Mouse (Mus musculus) forebrain, embryonic 12.5 days (tissue): ENCODE data around the gene P2rx6. TPM values are rescaled to one million over a fixed set of nuclear protein-coding genes. Genes with fewer than 3 reads are reported as not detected.

Experiments
- ATAC-seq: fragments of 200-750 bp; cut with Nextera tagmentation; 2 replicates; pipeline ENCODE4 v1.8.0; 2017; ENCODE audit warnings: moderate TSS enrichment; ENCODE audit not compliant: low FRiP score
- H3K27ac ChIP-seq: fragments of 300-500 bp; sonication (generic); 2 replicates; pipeline ENCODE4 v1.5.1; 2016; ENCODE audit warnings: mild to moderate bottlenecking
- H3K27me3 ChIP-seq: fragments of 300-500 bp; sonication (generic); 2 replicates; pipeline ENCODE4 v1.6.1; 2016; ENCODE audit warnings: mild to moderate bottlenecking
- H3K36me3 ChIP-seq: fragments of 300-500 bp; sonication (generic); replicated peaks from 2 replicates; pipeline ENCODE4 v1.6.1; 2016; ENCODE audit warnings: mild to moderate bottlenecking
- H3K4me1 ChIP-seq: fragments of 300-500 bp; sonication (generic); 2 replicates; pipeline ENCODE4 v1.6.1; 2016
- H3K4me2 ChIP-seq: fragments of 300-500 bp; sonication (generic); 2 replicates; pipeline ENCODE4 v1.6.1; 2016; ENCODE audit warnings: mild to moderate bottlenecking, moderate library complexity
- H3K4me3 ChIP-seq: fragments of 300-500 bp; sonication (generic); replicated peaks from 2 replicates; pipeline ENCODE4 v1.5.1; 2016; ENCODE audit warnings: mild to moderate bottlenecking
- H3K9ac ChIP-seq: fragments of 300-500 bp; sonication (generic); 2 replicates; pipeline ENCODE4 v1.6.1; 2016; ENCODE audit warnings: mild to moderate bottlenecking
- H3K9me3 ChIP-seq: fragments of 300-500 bp; sonication (generic); 2 replicates; pipeline ENCODE4 v1.6.1; 2016
- WGBS: fragments of 180-500 bp; shearing (Covaris S2); methylation state at CpG from one replicate; pipeline ENCODE4 v1.1.7; 2016; 5-methylcytosine and 5-hydroxymethylcytosine counted together
- polyA plus RNA-seq: library from polyadenylated mRNA; unstranded; fragments of >200 nt; fragmentation: Nextera tagmentation; extraction: Ambion mirVana; gene quantifications from 2 replicates; pipeline ENCODE4 v1.2.1, GENCODE M21; 2016

Gene P2rx6
- polyA plus RNA-seq = 0.42 and 0.59 TPM in 2 replicates

DNA sequence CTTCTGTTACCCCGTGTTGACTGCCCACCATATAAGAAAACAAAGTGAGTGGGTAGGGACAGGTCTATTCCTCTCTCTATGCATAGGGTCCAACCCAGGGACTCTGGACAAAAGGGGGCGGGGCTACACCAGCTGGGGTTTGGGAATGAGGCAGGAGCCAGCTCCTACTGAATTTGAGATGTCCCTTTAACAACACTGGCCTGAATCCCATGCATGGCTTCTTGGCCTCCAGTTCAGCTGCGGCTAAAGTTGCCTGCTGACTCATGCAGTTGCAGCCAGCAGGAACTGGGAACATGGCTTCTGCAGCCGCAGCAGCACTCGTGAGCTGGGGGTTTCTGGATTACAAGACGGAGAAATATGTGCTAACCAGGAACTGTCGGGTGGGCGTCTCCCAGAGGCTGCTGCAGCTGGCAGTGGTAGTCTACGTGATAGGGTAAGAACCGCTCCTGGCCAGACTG is at the start of gene P2rx6:
Gene P2rx6 (plus strand): TSS at position 135 of the 458 bp plus-strand sequence.
- 2% methylated on average over 10 of the region's 10 CpGs for WGBS
- H3K4me2 ChIP-seq = peak within 1 kb of the TSS; percentile 52
- H3K4me3 ChIP-seq = peak within 1 kb of the TSS; percentile 28
- H3K9me3 ChIP-seq = no peaks in the 10 kb centered on the region
- H3K27me3 ChIP-seq = peaks cover 48% of the 10 kb centered on the region
- ATAC-seq = peak; percentile 61
- H3K9ac ChIP-seq = peak within 1 kb of the TSS; percentile 21; the same call in 1 of the 2 replicates
- H3K4me1 ChIP-seq = peaks cover 43% of the 10 kb centered on the region
- no peaks in the 10 kb centered on the region for H3K36me3 ChIP-seq
- peak within 1 kb of the TSS; percentile 62 for H3K27ac ChIP-seq

DNA sequence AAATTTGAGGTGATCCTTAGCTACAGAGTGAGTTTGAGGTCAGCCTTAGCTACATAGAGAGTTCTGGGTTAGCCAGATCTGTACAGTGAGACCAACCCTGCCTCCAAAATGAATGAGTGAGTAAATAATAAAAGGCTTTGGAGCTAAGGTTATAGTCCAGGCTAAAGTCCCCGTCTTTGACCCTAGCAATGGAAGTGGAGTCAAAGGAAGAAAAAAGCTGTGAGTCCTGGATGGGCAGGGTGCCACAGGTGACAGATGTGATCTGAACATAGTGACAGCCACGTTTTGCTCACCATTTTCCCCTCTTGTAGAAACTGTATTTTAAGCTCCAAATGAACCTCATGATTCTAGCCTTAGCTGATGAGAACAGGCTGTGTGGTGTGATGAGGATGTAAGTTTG is 42.8 kb upstream of the P2rx6 start:
- H3K4me3 ChIP-seq = no peak overlapping the region
- ATAC-seq = no peak
- no peaks in the 10 kb centered on the region for H3K4me1 ChIP-seq
- 84% methylated on average over 2 of the region's 2 CpGs for WGBS
- H3K36me3 ChIP-seq = peaks cover 97% of the 10 kb centered on the region
- no peaks in the 10 kb centered on the region for H3K27me3 ChIP-seq
- no peak overlapping the region for H3K9ac ChIP-seq
- no peak overlapping the region for H3K27ac ChIP-seq
- H3K4me2 ChIP-seq = no peak overlapping the region
- H3K9me3 ChIP-seq = no peaks in the 10 kb centered on the region

DNA sequence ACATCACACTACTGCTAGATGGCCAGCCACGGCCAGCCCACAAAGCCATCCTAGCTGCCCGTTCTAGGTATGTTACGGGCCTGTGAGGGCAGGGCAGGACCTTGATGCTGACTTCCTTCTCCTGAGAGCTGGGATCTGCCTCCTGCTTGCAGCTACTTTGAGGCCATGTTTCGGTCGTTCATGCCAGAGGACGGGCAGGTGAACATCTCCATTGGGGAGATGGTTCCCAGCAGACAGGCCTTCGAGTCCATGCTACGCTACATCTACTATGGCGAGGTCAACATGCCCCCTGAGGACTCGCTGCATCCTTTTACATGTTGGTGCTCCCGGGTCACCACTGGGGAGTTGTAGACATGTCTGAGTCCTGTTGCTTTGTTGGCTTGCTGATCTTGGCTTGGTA is 37.5 kb upstream of the P2rx6 start:
- no peaks in the 10 kb centered on the region for H3K4me1 ChIP-seq
- H3K36me3 ChIP-seq = peaks cover 97% of the 10 kb centered on the region
- H3K4me2 ChIP-seq = no peak overlapping the region
- 93% methylated on average over 11 of the region's 11 CpGs for WGBS
- H3K9me3 ChIP-seq = no peaks in the 10 kb centered on the region
- ATAC-seq = no peak
- no peak overlapping the region for H3K9ac ChIP-seq
- no peaks in the 10 kb centered on the region for H3K27me3 ChIP-seq
- H3K4me3 ChIP-seq = no peak overlapping the region
- no peak overlapping the region for H3K27ac ChIP-seq

DNA sequence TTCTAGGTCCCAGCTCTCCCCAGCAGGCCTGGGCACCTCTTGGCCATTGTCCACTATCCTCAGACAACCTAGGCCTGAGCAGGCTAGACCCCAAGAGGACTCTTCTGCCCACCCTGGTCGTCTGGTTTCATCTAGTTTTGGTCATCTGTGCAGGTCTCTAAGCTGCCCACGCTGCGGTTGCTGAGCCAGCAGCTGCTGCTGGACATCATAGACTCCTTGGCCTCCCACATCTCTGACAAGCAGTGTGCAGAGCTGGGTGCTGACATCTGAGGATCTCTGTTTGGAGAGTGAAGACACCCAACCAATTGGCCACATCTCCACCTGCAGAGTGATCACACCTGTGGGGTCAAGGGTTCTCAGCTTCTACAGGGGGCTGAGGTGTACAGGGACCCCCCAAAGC is 36.2 kb upstream of the P2rx6 start:
- WGBS = 86% methylated on average over 3 of the region's 3 CpGs
- peaks cover 10% of the 10 kb centered on the region for H3K4me1 ChIP-seq
- no peak overlapping the region for H3K4me2 ChIP-seq
- H3K9me3 ChIP-seq = no peaks in the 10 kb centered on the region
- no peak overlapping the region for H3K4me3 ChIP-seq
- no peak overlapping the region for H3K27ac ChIP-seq
- ATAC-seq = no peak
- H3K9ac ChIP-seq = no peak overlapping the region
- H3K36me3 ChIP-seq = peaks cover 83% of the 10 kb centered on the region
- no peaks in the 10 kb centered on the region for H3K27me3 ChIP-seq

DNA sequence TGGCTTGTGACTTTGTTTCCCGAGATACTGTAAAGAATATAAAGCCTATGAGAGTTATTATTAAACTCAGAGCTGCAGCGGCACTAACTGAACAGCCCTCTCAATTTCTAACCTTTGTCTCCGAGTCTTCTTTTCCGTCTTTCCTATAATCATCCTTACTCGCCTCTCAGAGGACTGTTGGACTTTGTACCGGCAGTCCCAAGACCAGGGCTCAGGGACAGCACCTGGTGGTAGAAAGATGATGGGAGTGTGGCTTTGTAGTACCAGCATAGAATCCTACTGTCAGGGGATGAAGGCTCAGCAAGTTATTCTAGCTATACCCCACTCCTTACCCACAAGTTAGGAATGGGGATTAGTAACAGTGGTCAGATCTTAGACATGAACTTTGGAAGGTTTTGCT is 35.5 kb upstream of the P2rx6 start:
- Histone ChIP-seq H3K27ac (no peak overlapping the region), H3K36me3 (peaks cover 76% of the 10 kb centered on the region), H3K9me3 (no peaks in the 10 kb centered on the region), H3K9ac (no peak overlapping the region), H3K4me3 (no peak overlapping the region), H3K4me2 (no peak overlapping the region), H3K27me3 (no peaks in the 10 kb centered on the region), H3K4me1 (peaks cover 10% of the 10 kb centered on the region)
- WGBS = 91% methylated on average over 6 of the region's 6 CpGs
- ATAC-seq = no peak

DNA sequence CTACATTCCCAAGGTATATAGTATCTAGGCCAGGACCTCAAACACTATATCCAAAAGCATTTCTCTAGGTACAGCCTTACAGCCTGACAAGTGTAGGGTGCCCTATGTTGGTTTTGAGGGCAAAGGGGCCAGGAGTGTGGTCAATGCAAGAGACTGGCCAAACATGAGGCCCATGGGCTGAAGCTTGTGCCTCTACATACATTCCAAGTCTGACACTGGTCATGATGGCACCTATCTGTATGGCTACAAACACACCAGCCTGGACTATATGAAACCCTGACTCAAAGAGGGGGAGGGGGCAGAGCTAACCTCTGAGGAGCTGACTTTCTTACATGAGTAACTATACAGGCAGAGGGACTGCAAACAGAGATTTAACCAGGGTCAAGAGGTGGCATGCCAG is 34.1 kb upstream of the P2rx6 start:
- H3K4me3 ChIP-seq = no peak overlapping the region
- peaks cover 62% of the 10 kb centered on the region for H3K36me3 ChIP-seq
- H3K4me2 ChIP-seq = no peak overlapping the region

DNA sequence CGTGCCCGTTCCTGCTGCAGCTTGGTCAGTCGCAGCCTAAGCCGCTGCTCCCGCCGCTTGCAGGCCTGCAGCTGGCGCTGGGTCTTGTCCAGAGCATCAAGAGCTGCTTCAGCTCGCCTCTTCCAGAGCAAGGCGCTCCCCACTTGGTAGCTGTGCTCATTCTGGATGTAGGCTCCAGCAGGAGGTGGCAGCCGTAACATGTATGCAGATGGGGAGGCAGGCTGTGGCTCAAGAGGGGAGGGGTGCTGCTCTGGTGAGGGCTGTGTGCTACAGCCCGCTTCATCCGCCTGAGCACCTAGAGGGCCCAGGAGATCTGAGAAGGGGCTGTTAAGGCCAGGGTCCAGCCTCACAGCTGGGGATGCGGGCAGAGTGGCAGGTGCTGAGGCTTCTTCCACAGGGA is 33.4 kb upstream of the P2rx6 start:
- H3K27ac ChIP-seq = no peak overlapping the region
- H3K4me2 ChIP-seq = no peak overlapping the region
- ATAC-seq = no peak
- no peak overlapping the region for H3K9ac ChIP-seq
- 84% methylated on average over 13 of the region's 13 CpGs for WGBS
- H3K9me3 ChIP-seq = no peaks in the 10 kb centered on the region
- H3K4me3 ChIP-seq = no peak overlapping the region
- no peaks in the 10 kb centered on the region for H3K27me3 ChIP-seq
- H3K4me1 ChIP-seq = peaks cover 19% of the 10 kb centered on the region
- peaks cover 55% of the 10 kb centered on the region for H3K36me3 ChIP-seq

More for the DNA sequence above, 34.1 kb upstream of the P2rx6 start:
- ATAC-seq = no peak
- H3K4me1 ChIP-seq = peaks cover 19% of the 10 kb centered on the region
- H3K27ac ChIP-seq = no peak overlapping the region
- H3K9ac ChIP-seq = no peak overlapping the region
- no peaks in the 10 kb centered on the region for H3K27me3 ChIP-seq
- H3K9me3 ChIP-seq = no peaks in the 10 kb centered on the region

DNA sequence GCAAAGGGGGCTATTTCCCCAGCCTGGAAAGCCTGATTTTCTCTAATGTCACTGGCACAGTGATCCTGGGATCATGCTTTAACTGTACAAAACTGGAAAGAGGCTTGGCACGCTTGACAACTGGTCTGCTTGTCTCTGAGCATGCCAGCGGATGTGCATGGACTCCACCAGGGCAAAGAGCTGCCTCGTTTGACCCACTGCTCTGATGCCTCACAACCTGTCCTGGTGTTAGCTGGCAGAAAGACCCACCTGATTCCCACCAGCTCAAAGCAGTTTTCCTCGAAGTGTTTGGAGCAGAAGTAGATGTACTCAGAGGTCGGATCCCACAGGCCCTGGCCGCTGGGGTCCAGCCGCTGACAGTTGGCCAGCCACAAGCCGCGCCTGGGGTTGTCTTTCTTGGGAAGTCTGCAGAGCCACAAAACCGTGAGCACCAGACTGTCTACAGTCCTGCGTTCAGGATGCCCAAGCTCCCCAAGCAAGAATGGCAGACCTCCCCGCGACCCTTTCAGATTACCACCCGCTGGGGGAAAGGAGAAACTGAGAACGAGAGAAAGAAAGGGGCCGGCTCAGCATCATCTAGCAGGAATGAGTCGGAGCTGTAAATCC is 31.6 kb upstream of the P2rx6 start:
- WGBS = 17% methylated on average over 17 of the region's 17 CpGs

DNA sequence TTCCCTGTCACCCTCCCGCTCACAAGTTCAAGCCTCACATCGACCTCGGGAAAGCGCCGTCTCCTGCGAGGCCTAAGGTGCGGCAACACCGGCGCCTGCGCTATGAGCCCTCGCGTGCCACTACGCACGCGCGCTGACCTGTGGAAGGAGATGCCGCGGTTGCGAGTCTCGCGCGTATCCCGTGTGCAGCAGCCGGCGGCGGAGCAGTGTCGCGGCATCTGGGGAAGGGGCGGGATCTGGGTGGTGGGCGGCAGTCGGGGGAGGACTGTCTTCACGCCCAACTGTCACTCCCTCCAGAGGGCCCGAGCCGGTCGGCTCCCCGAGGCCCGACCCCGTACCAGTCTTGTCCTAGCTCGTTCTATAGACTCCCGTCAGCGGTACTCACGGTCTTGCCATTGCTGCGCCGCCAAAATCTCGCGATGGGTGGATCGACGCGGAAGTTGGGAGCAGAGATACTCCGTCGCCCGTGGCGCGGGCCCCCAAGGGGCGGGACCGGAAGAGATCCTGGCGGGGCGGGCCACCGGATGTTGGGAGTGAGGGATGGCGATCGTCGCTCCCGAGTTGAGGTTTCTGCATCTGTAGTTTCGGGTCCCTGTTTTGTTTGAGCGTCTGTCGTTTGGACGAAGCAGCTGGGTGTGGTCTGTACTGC is 30.9 kb upstream of the P2rx6 start, which contains the start of gene Thap7:
Gene Thap7 (minus strand): TSS at position 497 of the 649 bp plus-strand sequence.
- H3K9me3 ChIP-seq = no peaks in the 10 kb centered on the region
- under 1% methylated on average over 67 of the region's 67 CpGs for WGBS
- H3K4me2 ChIP-seq = peak within 1 kb of the TSS; percentile 95
- H3K27ac ChIP-seq = peak within 1 kb of the TSS; percentile 97
- peak; percentile 97 for ATAC-seq
- H3K4me3 ChIP-seq = peak within 1 kb of the TSS; percentile 66
- peaks cover 19% of the 10 kb centered on the region for H3K4me1 ChIP-seq
- H3K36me3 ChIP-seq = peaks cover 33% of the 10 kb centered on the region
- peak within 1 kb of the TSS; percentile 80 for H3K9ac ChIP-seq
- no peaks in the 10 kb centered on the region for H3K27me3 ChIP-seq

More for the DNA sequence above, 31.6 kb upstream of the P2rx6 start:
- Histone ChIP-seq H3K27me3 (no peaks in the 10 kb centered on the region), H3K4me1 (peaks cover 19% of the 10 kb centered on the region), H3K4me2 (peak overlapping the region; percentile 95), H3K27ac (peak overlapping the region; percentile 97), H3K9me3 (no peaks in the 10 kb centered on the region), H3K36me3 (peaks cover 40% of the 10 kb centered on the region), H3K9ac (peak overlapping the region; percentile 80), H3K4me3 (peak overlapping the region; percentile 66)
- no peak; the same call in none of the 2 replicates for ATAC-seq

DNA sequence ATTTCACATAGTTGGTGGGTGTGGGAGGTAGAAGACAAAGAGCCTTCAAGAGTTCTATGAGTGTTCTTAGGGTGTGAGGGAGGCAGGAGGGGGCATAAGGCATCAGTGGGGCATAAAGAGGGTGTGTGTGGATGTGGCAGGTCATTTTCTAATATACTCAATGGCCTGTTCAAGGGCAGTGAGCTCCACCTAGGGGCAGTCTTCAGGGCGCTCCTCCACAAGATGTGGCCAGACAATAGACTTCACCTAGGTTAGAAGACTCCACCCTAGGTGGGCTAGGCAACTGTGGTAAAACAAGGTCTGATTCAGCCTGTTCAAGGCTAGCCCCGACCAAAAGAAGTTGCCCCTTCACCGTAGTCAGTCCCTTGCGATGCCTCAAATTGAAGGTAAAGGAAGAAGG is 29.4 kb upstream of the P2rx6 start:
- peak overlapping the region; percentile 95; the same call in 1 of the 2 replicates for H3K4me2 ChIP-seq
- peaks cover 18% of the 10 kb centered on the region for H3K36me3 ChIP-seq
- peaks cover 19% of the 10 kb centered on the region for H3K4me1 ChIP-seq
- 68% methylated on average over 4 of the region's 4 CpGs for WGBS
- no peak overlapping the region for H3K9ac ChIP-seq
- H3K27ac ChIP-seq = no peak overlapping the region
- no peaks in the 10 kb centered on the region for H3K9me3 ChIP-seq
- H3K27me3 ChIP-seq = no peaks in the 10 kb centered on the region
- ATAC-seq = no peak
- no peak overlapping the region for H3K4me3 ChIP-seq

DNA sequence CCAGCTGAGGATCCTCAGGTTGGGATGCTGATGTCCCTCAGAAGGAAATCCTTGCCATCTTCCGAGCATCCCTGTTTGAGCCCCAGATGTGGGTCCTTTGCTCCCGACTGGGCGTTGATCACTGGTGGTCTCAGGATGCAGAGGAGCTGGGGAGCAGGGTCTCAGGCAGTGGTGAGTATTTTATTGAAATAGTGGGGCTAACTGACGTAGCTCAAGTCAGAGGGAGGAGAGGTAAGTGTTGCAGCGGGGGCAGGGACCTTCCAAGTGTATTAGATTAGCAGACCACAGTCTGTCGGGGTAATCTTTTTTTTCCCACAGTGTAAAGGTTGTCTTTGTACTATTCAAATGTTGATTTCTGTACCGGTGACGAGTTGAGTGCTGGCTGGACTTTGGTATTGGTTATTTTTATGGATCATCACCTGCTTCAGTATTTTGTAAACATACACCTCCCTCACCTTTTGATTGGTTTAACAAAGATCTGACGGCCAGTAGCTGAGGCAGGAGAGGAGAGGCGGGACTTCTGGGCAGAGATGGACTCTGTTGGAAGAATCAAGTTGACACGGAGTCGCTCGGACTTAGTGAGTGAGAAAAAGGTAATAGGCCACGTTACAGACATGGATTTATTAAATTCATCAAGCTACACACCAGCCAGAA is 28.9 kb upstream of the P2rx6 start:
- 74% methylated on average over 14 of the region's 14 CpGs for WGBS
- ATAC-seq = no peak
- Histone ChIP-seq H3K4me2 (no peak overlapping the region), H3K4me3 (no peak overlapping the region), H3K9ac (no peak overlapping the region), H3K9me3 (no peaks in the 10 kb centered on the region), H3K36me3 (peaks cover 13% of the 10 kb centered on the region), H3K27ac (no peak overlapping the region), H3K4me1 (peaks cover 19% of the 10 kb centered on the region), H3K27me3 (no peaks in the 10 kb centered on the region)

DNA sequence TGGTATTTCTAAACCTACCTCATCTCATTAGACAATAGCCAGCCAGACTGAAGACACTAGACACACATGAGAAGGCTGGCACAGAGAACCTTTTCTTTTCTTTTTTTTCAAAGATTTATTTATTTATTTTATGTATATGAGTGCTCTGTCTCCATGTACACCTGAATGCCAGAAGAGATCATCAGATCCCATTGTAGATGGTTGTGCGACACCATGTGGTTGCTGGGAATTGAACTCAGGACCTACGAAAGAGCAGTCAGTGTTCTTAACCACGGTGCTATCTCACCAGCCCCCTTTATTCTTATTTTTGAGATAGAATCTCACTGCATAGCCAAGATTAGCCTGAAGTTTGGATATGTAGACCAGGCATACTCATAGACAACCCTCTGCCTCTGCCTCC is 25.1 kb upstream of the P2rx6 start:
- H3K9me3 ChIP-seq = no peaks in the 10 kb centered on the region
- no peak overlapping the region for H3K4me3 ChIP-seq
- H3K4me1 ChIP-seq = peaks cover 6% of the 10 kb centered on the region
- H3K9ac ChIP-seq = no peak overlapping the region
- peaks cover 9% of the 10 kb centered on the region; the same call in 1 of the 2 replicates for H3K27me3 ChIP-seq
- H3K36me3 ChIP-seq = no peaks in the 10 kb centered on the region
- WGBS = 94% methylated on average over 3 of the region's 3 CpGs
- H3K4me2 ChIP-seq = no peak overlapping the region
- no peak for ATAC-seq
- H3K27ac ChIP-seq = no peak overlapping the region
